Mouse (Mus musculus) naive thymus-derived CD4-positive, alpha-beta T cell, adult 2 months (primary cell): ENCODE results near the gene Vstm5.
"Not testable (repeated sequence)": the region's sequence is repeated elsewhere in the genome, so short reads cannot be mapped to it uniquely, and the experiment has no call there.

Experiments used
- DNase-seq: peaks from one replicate; pipeline ENCODE4 v3.0.0-alpha.2; 2011; ENCODE audit warnings: low read depth

The Vstm5 gene

GRCm38 (mm10) chr9:15239042-15239925 is at the start of gene Vstm5:
Gene Vstm5 (plus strand): TSS chr9:15239045.
- no peak for DNase-seq

GRCm38 (mm10) chr9:15194806-15195205 is 44.0 kb upstream of the Vstm5 start:
- not testable (repeated sequence) for DNase-seq

GRCm38 (mm10) chr9:15206631-15207030 is 32.2 kb upstream of the Vstm5 start:
- no peak for DNase-seq

- DNase-seq, result no peak
These were observed 29.5 kb upstream of the Vstm5 start for GRCm38 (mm10) chr9:15209320-15209719.

GRCm38 (mm10) chr9:15211876-15212275 is 27.0 kb upstream of the Vstm5 start:
- no peak for DNase-seq

GRCm38 (mm10) chr9:15213695-15214094 is 25.1 kb upstream of the Vstm5 start:
- no peak for DNase-seq

- no peak for DNase-seq
These were observed 13.9 kb upstream of the Vstm5 start for GRCm38 (mm10) chr9:15224912-15225311.

GRCm38 (mm10) chr9:15232445-15232844 is 6.4 kb upstream of the Vstm5 start:
- no peak for DNase-seq

- DNase-seq, result no peak
These were observed 5.2 kb upstream of the Vstm5 start for GRCm38 (mm10) chr9:15233604-15234003.

GRCm38 (mm10) chr9:15235986-15236385 is 2.9 kb upstream of the Vstm5 start:
- DNase-seq, result no peak

- DNase-seq, result no peak
These were observed 1.1 kb upstream of the Vstm5 start for GRCm38 (mm10) chr9:15237516-15238296.

GRCm38 (mm10) chr9:15238297-15238990 is 401 bp upstream of the Vstm5 start:
- DNase-seq, result no peak

- DNase-seq, result no peak
These were observed 1.2 kb downstream of the Vstm5 start for GRCm38 (mm10) chr9:15240006-15240405.

- no peak for DNase-seq
These were observed 2.2 kb downstream of the Vstm5 start for GRCm38 (mm10) chr9:15240863-15241595.

GRCm38 (mm10) chr9:15241596-15241939 is 2.7 kb downstream of the Vstm5 start:
- peak; percentile 26 for DNase-seq

GRCm38 (mm10) chr9:15242130-15242529 is 3.3 kb downstream of the Vstm5 start:
- no peak for DNase-seq

- no peak for DNase-seq
These were observed 6.7 kb downstream of the Vstm5 start for GRCm38 (mm10) chr9:15245319-15246075.

- peak; percentile 5 for DNase-seq
These were observed 11.5 kb downstream of the Vstm5 start for GRCm38 (mm10) chr9:15250376-15250775.

GRCm38 (mm10) chr9:15252196-15252595 is 13.4 kb downstream of the Vstm5 start:
- DNase-seq, result no peak

- no peak for DNase-seq
These were observed 15.7 kb downstream of the Vstm5 start for GRCm38 (mm10) chr9:15254501-15254900.

GRCm38 (mm10) chr9:15256214-15256613 is 17.4 kb downstream of the Vstm5 start:
- no peak for DNase-seq
